Mouse (Mus musculus): ENCODE measurements around the gene Hmgcs1.

- no peak for TF ChIP-seq TAL1 (conservative IDR thresholded peaks at IDR 0.05; ENCODE audit: low read depth, low read length)
- no peak for TF ChIP-seq CTCF (IDR thresholded peaks at IDR 0.05; ENCODE audit: low read depth, low read length)
- TF ChIP-seq GATA1 (IDR thresholded peaks at IDR 0.05; ENCODE audit: borderline replicate concordance, low read length): no peak
Observed at GRCm38 (mm10) chr13:119689709-119690038, 505 bp upstream of the Hmgcs1 start.

All from G1E (cell line).